Mouse (Mus musculus): ENCODE data around the gene Rbm6. TPM values are rescaled to one million over a fixed set of nuclear protein-coding genes. Genes with fewer than 3 reads are reported as not detected.

Rbm6 gene
- 10 to 100 TPM; 35.9 to 56.7 TPM for total RNA-seq (2021)
- long read RNA-seq, experiment 1, transcript Rbm6-201 (21 exons, 3,999 nt), result minor isoform, 5 of 41 reads
- long read RNA-seq, experiment 1, transcript Rbm6-207 (21 exons, 3,716 nt), result major isoform, 15 of 41 reads
- long read RNA-seq, experiment 1, partial matches to known transcripts, result 8 of 41 reads
- long read RNA-seq, experiment 1, other reads (novel, unspliced or antisense), result 11 of 41 reads
- long read RNA-seq, experiment 2, full-length matches to known transcripts, result 17 of 31 reads
- long read RNA-seq, experiment 2, partial matches to known transcripts, result 2 of 31 reads
- long read RNA-seq, experiment 2, other reads (novel, unspliced or antisense), result 12 of 31 reads

DNA sequence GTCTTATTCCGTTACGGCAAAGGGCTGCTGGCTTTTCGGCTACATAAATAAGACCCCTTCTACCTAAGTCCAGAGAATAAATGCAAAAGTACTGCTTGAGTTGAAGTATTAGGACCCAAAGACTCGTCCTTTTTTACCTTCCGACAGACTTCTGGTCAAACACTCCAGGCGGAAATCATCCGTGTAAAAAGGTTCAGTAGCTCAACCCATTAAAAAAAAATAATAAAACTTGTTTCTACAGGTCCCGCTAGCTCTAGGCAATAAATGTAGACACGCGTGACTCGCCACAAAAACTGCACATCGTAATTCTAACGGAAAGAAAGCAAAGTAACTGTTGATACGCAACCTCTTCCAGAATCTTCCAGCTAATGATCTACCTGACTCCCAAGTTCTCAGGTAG, at the start of gene Rbm6:
Gene Rbm6, minus strand, starts transcription at position 101 of the 400 bp plus-strand sequence.
- DNase-seq, result no peak

- DNase-seq, result no peak
Measured at GRCm38 (mm10) chr9:107919441-107919840, 46.4 kb upstream of the Rbm6 start.

- no peak for DNase-seq
Measured at GRCm38 (mm10) chr9:107918884-107919283, 45.8 kb upstream of the Rbm6 start.

DNA sequence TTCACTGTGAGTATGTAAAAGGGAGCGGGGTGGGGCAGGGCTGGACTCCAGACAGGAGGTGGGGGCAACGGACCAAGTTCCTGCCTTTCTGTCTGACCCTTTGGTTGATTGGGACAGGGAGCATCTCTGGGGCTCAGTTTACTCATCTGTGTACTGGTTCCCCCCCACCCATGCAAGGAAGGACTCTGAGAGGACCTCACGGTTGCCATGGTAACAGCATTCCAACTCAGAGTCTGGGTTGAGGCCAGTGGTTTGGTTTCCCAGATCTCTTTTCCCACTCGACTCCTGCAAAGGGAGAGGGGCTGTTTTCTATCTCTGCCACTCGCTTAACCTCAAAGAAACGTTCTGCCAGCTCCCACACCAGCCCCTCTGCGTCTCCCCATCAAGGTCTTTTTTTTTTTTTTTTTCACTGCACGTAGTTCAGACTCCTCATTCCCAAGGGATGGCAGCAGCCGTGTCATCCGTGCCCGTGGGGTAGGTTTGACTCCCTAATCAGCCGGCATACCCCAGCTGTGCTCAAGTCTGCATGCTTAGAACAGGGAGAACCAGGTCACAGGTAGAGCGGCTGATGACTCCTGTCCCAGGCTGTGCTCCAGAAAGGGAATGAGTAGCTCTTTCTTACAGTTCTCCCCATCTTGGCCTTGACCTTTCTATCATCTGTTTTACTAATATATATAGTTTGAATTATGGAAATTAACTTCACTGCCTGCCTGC, 45.0 kb upstream of the Rbm6 start:
- no peak for DNase-seq

DNA sequence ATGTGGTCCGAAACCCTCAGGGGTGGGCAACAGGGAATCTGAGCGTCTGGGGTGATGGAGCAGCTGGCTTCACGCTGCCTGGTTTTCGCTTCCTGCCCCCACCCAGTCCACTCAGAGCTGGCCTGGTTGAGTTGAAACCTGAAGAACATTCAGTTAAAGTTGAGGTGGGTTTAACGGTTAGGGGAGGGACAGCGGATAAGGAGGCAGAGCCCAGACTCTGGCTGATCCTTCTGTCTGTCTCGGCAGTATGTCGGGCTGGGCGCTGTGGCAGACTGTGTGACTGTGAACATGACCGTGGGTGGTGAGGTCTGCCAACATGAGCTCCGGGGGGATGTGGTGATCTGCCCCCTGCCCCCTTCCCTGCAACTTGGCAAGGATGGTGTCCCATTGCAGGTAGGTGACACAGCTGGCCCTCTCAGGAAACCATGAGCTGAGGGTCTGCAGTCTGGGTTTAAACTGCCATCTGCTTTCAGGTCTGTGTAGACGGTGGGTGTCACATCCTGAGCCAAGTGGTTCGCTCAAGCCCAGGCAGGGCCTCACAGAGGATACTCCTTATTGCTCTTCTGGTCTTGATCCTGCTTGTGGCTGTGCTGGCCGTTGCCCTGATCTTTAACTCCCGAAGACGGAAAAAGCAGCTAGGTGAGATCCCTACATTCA, 41.9 kb upstream of the Rbm6 start:
- DNase-seq, result no peak

DNA sequence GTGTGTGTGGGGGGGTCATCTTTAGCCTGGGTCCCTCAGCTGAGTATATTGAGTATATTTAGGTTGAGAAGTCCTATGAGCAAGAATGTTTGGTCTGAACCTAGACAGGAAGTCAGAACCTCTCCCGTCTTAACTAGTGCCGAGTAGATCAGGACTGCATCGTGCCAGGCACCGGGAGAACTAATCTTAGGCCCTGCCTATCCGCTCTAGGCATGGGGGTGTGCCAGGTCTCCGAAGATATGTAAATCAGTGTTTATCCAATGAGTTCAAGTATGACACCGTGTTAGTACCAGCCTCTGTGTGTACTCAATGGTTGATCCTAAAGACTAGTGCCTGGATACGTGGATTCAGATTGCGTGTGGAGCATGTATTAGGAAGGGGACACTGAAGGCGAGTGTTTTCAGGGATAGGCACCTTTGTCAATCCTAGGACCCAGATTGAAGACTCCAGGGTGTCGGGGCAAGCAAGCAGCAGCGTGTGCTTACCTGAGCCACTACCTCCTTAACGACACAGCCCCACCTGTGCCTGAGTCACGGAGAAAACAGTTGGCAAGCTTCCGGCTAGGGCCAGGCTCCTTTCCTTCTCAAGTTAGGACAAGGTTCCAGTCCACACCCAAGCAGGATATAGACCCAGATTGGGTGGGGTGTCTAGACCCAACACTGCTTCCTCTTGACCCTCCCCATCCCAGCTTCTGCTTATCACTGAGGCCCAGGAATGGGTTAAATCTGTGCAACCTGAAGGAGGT, 37.2 kb upstream of the Rbm6 start:
- DNase-seq, result no peak

- peak; percentile 52 for DNase-seq
Measured at GRCm38 (mm10) chr9:107908410-107909158, 35.5 kb upstream of the Rbm6 start.

DNA sequence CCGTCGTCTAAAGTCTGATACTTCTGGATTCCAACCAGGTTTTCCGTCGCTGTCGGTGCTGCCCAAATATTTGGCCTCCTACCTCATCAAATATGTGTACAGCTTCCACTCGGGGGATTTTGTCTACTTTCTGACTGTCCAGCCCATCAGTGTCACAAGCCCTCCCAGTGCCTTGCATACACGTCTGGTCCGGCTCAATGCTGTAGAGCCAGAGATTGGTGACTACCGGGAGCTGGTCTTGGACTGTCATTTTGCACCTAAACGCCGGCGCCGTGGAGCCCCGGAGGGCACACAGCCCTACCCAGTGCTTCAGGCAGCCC, 34.7 kb upstream of the Rbm6 start:
- peak; percentile 23 for DNase-seq

DNA sequence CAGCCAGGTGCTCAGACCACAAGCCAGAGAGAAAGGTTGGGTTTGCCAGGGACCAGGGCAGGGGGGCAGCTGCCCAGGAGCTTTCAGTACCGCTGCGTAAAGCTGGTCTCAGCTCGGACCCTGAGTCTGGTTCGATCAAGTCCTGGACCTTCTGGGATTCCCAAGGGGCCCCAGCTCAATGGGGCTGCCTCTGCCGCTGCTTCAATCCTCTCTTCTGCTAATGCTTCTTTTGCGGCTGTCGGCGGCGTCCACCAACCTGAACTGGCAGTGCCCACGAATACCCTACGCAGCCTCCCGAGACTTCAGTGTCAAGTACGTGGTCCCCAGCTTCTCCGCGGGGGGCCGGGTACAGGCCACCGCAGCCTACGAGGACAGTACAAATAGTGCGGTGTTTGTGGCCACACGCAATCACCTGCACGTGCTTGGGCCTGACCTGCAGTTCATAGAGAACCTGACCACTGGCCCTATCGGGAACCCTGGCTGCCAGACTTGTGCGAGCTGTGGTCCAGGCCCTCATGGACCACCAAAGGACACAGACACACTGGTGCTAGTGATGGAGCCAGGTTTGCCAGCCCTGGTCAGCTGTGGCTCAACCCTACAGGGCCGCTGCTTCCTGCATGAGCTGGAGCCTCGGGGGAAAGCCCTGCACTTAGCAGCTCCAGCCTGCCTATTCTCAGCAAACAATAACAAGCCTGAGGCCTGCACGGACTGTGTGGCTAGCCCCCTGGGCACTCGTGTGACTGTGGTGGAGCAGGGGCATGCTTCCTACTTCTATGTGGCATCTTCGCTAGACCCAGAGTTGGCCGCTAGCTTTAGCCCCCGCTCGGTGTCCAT, 34.1 kb upstream of the Rbm6 start:
- peak; percentile 23 for DNase-seq

DNA sequence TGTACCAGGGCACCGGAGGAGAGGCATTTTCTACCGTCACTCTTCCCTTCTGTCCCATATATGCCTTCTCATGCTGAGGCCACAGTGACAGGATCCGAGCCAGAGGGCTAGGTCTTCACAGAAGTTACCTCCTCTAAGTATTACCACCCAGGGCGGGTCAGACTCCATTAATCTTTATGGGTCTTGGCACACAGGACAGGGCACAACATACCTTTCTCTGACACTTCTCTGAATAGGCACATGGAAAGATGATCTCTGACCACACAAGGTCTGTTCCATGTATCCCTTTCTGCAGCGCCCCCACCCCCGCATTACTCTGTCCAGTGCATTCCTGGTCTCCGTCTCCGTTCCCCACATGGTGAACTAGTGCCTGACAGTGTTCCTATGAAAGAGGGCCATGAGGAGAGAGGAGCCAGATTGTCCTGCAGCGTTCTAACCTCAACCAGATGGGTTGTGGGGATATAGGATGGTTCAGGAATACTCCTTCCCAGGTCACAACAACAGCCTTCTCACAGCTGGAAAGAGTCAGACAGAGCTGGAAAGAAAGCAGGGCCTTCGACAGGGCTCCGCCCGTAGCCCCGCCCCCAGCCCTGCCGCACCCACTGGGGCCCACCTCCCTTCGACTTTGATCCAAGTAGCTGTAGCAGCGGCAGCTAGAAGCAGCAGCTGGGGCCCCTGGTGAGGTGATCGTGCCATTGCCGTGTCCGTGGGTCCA, 33.4 kb upstream of the Rbm6 start, which contains the start of gene Mst1r:
Gene Mst1r, plus strand, starts transcription at position 622 of the 715 bp plus-strand sequence.
- DNase-seq, result peak; percentile 91

- DNase-seq, result peak; percentile 92
Measured at GRCm38 (mm10) chr9:107904726-107905125, 31.7 kb upstream of the Rbm6 start.

GRCm38 (mm10) chr9:107901627-107901914, 28.5 kb upstream of the Rbm6 start:
- DNase-seq, result no peak

DNA sequence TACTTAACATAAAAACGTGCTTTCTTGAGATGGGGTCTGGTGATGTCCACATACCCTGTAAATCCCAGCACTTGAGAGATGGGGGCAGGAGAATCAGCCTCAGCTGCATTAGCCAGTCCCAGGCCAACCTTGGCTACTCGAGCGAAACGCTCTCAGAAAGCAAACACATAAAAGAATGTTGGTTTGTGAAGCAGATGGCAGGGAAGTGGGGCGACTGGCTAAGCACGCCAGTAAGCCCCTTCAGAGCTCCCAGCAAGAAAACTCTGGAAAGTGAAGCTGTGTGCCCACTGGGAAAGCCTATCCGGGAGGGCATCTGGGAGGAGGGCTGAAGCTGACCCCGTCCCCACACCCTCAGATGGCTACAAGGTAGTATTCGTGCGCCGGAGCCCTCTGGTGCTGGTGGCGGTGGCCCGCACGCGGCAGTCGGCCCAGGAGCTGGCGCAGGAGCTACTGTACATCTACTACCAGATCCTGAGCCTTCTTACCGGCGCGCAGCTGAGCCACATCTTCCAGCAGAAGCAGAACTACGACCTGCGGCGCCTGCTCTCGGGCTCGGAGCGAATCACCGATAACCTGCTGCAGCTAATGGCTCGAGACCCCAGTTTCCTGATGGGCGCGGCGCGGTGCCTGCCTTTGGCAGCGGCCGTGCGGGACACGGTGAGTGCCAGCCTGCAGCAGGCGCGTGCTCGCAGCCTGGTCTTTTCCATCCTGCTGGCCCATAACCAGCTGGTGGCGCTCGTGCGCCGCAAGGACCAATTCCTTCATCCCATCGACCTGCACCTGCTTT, 28.0 kb upstream of the Rbm6 start:
- DNase-seq, result peak; percentile 76

- no peak for DNase-seq
Measured at GRCm38 (mm10) chr9:107899855-107900254, 26.8 kb upstream of the Rbm6 start.

GRCm38 (mm10) chr9:107898563-107898962, 25.5 kb upstream of the Rbm6 start:
- DNase-seq, result peak; percentile 59

GRCm38 (mm10) chr9:107891023-107891422, 18.0 kb upstream of the Rbm6 start:
- DNase-seq, result no peak

GRCm38 (mm10) chr9:107890260-107890659, 17.2 kb upstream of the Rbm6 start:
- no peak for DNase-seq

DNA sequence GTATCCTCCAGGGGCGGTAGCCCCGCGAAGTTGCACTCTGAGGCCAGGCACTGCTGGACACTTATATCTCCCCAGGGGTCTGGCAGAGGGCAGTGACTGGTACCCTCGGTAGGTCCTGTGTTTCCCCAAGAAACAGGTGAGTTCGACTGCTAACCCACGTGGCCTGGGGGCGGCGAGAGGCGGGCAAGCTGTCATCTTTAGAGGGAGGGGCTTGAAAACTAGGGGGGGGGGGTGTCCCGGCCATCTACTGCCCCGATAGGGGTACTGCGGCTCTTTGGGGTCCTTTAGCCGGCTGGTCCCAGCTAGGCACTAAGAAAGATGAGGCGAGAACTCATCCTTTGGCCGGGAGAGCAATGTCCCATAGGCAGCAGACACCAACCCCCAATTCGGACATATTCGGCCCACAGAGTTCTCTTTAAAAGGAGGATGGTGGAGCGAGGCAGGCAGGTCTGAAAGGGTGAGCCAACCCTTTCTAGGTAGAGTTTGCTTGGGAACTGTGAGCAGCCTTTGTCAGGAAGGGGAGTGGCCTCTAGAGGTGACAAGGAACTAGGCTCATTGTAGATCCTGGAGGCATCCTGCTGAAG, 15.3 kb upstream of the Rbm6 start:
- DNase-seq, result no peak

GRCm38 (mm10) chr9:107887804-107888266, 14.8 kb upstream of the Rbm6 start, which contains the start of gene Mon1a:
Gene Mon1a, plus strand, starts transcription at chr9:107888151.
- DNase-seq, result peak; percentile 92
